Mouse (Mus musculus) kidney, postnatal 0 days (tissue): ENCODE measurements around the gene Whrn. TPM values are rescaled to one million over a fixed set of nuclear protein-coding genes. Genes with fewer than 3 reads are reported as not detected.
A peak's percentile ranks its signal among the peaks of the same experiment; 100 is the strongest.

ENCODE experiments used
- ATAC-seq: fragments of 200-750 bp; cut with Nextera tagmentation; replicated peaks from 2 replicates; pipeline ENCODE4 v1.8.0; 2017; ENCODE audit warnings: low read depth, moderate number of reproducible peaks, moderate TSS enrichment, moderate library complexity; ENCODE audit not compliant: low FRiP score
- DNase-seq: peaks from one replicate; pipeline ENCODE4 v3.0.0-alpha.2; 2016; ENCODE audit warnings: low spot score
- H3K27ac ChIP-seq: fragments of 300-500 bp; sonication (generic); 2 replicates; pipeline ENCODE4 v1.5.1; 2014; ENCODE audit warnings: mild to moderate bottlenecking
- H3K27me3 ChIP-seq: fragments of 300-500 bp; sonication (generic); 2 replicates; pipeline ENCODE4 v1.6.1; 2014; ENCODE audit warnings: low read length, mixed read lengths; ENCODE audit not compliant: insufficient read depth
- H3K36me3 ChIP-seq: fragments of 300-500 bp; sonication (generic); 2 replicates; pipeline ENCODE4 v1.6.1; 2014; ENCODE audit warnings: low read length, mixed read lengths; ENCODE audit not compliant: insufficient read depth
- H3K4me1 ChIP-seq: fragments of 300-500 bp; sonication (generic); replicated peaks from 2 replicates; pipeline ENCODE4 v1.6.1; 2014; ENCODE audit warnings: antibody characterized with exemption, low read length, mixed read lengths; ENCODE audit not compliant: insufficient read depth
- H3K4me2 ChIP-seq: fragments of 300-500 bp; sonication (generic); 2 replicates; pipeline ENCODE4 v1.6.1; 2014; ENCODE audit warnings: mild to moderate bottlenecking, low read length, moderate library complexity, mixed read lengths
- H3K4me3 ChIP-seq: fragments of 300-500 bp; sonication (generic); replicated peaks from 2 replicates; pipeline ENCODE4 v1.5.1; 2014; ENCODE audit warnings: low read depth, low read length
- H3K9ac ChIP-seq: fragments of 300-500 bp; sonication (generic); 2 replicates; pipeline ENCODE4 v1.6.1; 2014; ENCODE audit warnings: low read depth, low read length
- H3K9me3 ChIP-seq: fragments of 300-500 bp; sonication (generic); replicated peaks from 2 replicates; pipeline ENCODE4 v1.6.1; 2016; ENCODE audit warnings: low read length, inconsistent platforms, mixed read lengths
- CTCF ChIP-seq: IDR thresholded peaks from 2 replicates; pipeline ENCODE4 v1.5.1; 2016; ENCODE audit warnings: antibody characterized with exemption, low read depth, mild to moderate bottlenecking, moderate library complexity
- WGBS: fragments of 180-500 bp; shearing (Covaris S2); extraction: QIAGEN DNeasy Blood & Tissue Kit; methylation state at CpG from one replicate; pipeline ENCODE4 v1.1.7; 2014; 5-methylcytosine and 5-hydroxymethylcytosine counted together
- polyA plus RNA-seq: library from polyadenylated mRNA; unstranded; fragments of >200 nt; fragmentation: Nextera tagmentation; extraction: Ambion mirVana; gene quantifications from 2 replicates; pipeline ENCODE4 v1.2.1, GENCODE M21; 2015

The Whrn gene
- polyA plus RNA-seq, 1 experiment from 2014 or later = 3.4 TPM

DNA sequence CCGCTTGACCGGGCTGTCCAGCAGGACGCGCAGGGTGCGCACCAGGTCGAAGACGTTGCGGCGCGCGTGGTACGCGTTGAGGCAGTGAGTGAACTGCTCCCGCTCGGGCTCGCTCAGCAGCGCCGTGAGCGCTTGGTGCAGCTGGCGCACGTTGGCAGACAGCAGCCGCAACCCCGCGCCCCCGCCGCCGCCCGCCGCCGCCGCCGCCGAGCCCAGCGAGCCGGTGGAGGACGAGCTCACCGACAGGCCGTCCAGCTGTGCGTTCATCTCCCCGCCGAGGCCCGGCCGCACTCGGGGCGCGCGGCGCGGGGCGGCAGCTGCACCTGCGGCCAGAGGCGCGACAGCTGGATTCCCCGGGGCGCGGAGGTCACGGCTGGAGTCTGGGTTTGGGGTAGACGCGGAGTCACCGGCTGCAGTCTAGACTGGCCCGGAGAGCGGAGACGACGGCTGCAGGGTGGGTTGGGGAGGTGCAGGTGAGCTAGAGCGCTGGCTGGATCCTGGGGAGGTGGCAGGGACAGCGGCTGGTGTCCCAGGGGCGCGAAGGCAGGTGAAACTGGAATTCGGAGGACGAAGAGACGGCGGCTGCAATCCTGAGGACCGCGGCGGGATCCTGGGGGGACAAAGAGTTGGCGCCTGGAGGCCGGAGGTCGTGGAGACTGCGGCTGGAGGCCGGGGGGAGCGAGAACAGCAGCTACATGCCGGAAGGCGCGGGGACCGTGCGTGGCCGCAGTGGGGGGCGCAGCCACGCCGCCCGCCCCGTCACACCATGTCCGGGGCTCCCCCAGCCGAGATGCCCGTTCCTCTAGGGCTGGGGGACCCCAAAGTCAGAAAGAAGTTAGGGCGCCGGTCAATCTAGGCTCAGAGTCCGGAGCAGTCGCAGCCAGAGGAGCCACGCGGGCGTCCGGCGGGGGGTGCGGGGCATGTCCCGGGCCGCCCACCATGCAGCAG lies 550 bp downstream of the Whrn start:
- Histone ChIP-seq H3K27me3 (no peaks in the 10 kb centered on the region), H3K27ac (peak overlapping the region; percentile 40; the same call in 1 of the 2 replicates), H3K4me2 (peak overlapping the region; percentile 93), H3K4me1 (peaks cover 10% of the 10 kb centered on the region), H3K9me3 (no peaks in the 10 kb centered on the region), H3K9ac (peak overlapping the region; percentile 77), H3K4me3 (peak overlapping the region; percentile 79), H3K36me3 (no peaks in the 10 kb centered on the region)
- DNase-seq (peak; percentile 50), ATAC-seq (peak; percentile 47)
- TF ChIP-seq CTCF = 0 out of 2 replicates have a peak, but pooled peaks have one; percentile 1
- WGBS = under 1% methylated on average over 107 of the region's 107 CpGs

DNA sequence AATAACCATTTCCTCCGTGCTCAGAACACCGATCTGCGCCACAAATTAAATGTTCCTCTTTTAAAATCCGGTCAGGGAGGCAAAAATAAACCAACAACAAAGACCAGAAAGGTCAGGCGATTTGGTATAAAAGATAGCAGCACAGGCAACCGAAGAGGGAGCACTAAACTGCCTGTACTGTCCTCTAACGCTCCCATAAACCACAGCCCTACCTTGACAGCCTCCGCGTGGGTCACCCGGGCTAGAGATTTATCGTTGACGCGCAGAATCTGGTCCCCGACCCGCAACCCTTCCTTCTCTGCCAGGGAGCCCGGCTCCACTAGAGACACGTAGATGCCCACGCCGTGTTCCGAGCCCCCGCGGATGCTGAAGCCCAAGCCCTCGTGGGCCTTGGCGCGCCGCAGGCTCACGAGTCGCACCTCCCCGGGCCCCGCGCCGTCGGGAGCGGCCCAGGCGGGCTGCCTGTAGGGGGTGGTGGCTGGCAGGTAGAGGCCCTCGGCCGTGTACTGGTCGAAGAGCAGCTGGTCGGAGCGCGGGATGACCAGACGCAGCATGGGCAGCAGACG lies 1.3 kb downstream of the Whrn start:
- H3K27me3 ChIP-seq = no peaks in the 10 kb centered on the region
- peaks cover 10% of the 10 kb centered on the region for H3K4me1 ChIP-seq
- peak overlapping the region; percentile 79 for H3K4me3 ChIP-seq
- WGBS = 2% methylated on average over 43 of the region's 43 CpGs
- ATAC-seq = peak; percentile 59
- H3K36me3 ChIP-seq = no peaks in the 10 kb centered on the region
- H3K9me3 ChIP-seq = no peaks in the 10 kb centered on the region
- H3K27ac ChIP-seq = no peak overlapping the region
- peak overlapping the region; percentile 77 for H3K9ac ChIP-seq
- no peak for DNase-seq
- H3K4me2 ChIP-seq = peak overlapping the region; percentile 93
- peak; percentile 31; the same call in 1 of the 2 replicates for TF ChIP-seq CTCF

DNA sequence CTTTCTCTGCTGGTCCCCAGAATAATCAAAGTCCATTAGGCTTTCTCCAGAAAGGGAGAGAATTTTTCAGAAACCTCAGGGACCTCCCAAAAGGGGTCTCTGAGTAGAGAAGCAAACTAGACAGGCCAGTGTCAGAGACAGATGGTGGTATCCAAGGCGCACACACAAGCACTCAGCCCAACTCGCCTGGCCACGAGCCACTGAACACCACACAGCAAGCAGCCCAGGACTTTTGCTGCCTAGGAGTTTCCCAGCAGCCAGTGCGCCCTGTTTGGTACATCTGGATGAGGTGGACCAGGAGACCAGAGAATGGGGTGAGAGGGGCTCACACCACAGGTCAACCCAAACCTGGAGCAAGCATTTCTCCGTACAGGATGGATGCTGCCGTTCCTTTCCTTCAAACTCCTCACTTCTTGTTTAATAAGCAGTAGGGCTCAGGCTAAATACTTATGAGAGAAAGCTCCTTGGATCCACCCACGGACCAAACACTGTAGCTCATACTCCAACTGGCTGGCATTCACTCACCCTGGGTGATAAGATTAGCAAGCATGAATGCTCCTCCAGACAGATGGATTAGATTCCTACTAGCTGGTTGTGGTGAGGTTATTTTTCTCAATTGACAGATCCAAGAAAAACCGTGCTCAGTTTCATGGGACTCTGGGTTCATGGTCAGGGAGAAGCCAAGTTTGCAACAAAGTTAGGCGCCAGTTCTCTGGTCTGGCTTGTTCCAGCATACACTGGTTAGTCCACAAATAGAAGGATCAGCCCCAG lies 2.3 kb downstream of the Whrn start:
- peaks cover 10% of the 10 kb centered on the region for H3K4me1 ChIP-seq
- peak overlapping the region; percentile 93 for H3K4me2 ChIP-seq
- H3K27ac ChIP-seq = no peak overlapping the region
- WGBS = 48% methylated on average over 9 of the region's 9 CpGs
- no peak overlapping the region for H3K9ac ChIP-seq
- TF ChIP-seq CTCF = no peak
- no peaks in the 10 kb centered on the region for H3K36me3 ChIP-seq
- no peaks in the 10 kb centered on the region for H3K9me3 ChIP-seq
- DNase-seq (no peak), ATAC-seq (no peak)
- H3K4me3 ChIP-seq = no peak overlapping the region
- no peaks in the 10 kb centered on the region for H3K27me3 ChIP-seq

DNA sequence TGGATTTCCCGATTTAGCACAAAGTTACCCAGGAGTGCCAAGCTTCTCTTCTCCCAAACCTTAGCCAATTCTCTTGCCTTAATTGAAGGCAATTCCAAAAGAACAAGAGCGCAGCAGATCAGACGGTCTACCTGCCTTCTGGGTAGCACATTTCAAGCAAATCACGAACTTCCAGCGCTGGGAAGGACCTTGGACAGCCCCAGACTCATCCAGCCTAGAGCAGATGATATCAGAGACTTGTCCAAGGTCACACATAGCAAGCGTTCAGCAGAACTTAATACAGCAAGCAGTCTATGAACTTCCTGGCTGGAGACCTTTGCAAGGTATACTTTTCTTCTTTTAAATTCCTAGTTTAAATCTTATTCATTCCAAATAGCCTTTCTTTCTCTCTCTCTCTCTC lies 4.3 kb downstream of the Whrn start:
- no peak for ATAC-seq
- no peak overlapping the region for H3K4me3 ChIP-seq
- H3K9ac ChIP-seq = no peak overlapping the region
- no peaks in the 10 kb centered on the region for H3K27me3 ChIP-seq
- no peak for TF ChIP-seq CTCF
- H3K4me1 ChIP-seq = peaks cover 14% of the 10 kb centered on the region
- DNase-seq = no peak
- H3K27ac ChIP-seq = no peak overlapping the region
- H3K36me3 ChIP-seq = no peaks in the 10 kb centered on the region
- 73% methylated on average over 6 of the region's 6 CpGs for WGBS
- no peak overlapping the region for H3K4me2 ChIP-seq
- no peaks in the 10 kb centered on the region for H3K9me3 ChIP-seq

DNA sequence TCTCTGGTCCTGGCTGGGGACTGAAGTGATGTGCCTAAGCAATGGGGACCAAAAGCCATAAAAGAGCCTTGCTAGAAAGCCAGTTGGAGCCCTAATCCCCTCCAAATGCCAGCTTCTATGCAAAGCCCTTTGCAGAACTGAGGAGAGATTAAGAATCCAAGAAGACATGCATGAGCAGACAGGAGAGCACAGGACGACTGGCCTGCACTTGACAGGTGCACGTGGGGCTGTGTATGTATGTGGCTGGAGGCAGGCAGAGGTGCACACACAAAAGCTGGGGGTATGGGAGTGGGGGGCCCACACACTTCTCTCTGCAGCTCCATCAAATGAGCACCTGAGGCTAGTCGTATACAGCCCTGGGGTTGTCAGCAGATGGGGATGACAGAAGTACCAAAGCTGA lies 5.6 kb downstream of the Whrn start:
- H3K27ac ChIP-seq = no peak overlapping the region
- ATAC-seq = no peak
- no peak overlapping the region for H3K4me3 ChIP-seq
- H3K27me3 ChIP-seq = no peaks in the 10 kb centered on the region
- no peak for DNase-seq
- H3K36me3 ChIP-seq = no peaks in the 10 kb centered on the region
- WGBS = 53% methylated on average over 3 of the region's 3 CpGs
- H3K9ac ChIP-seq = no peak overlapping the region
- H3K4me1 ChIP-seq = peaks cover 14% of the 10 kb centered on the region
- TF ChIP-seq CTCF = no peak
- H3K4me2 ChIP-seq = no peak overlapping the region
- no peaks in the 10 kb centered on the region for H3K9me3 ChIP-seq

DNA sequence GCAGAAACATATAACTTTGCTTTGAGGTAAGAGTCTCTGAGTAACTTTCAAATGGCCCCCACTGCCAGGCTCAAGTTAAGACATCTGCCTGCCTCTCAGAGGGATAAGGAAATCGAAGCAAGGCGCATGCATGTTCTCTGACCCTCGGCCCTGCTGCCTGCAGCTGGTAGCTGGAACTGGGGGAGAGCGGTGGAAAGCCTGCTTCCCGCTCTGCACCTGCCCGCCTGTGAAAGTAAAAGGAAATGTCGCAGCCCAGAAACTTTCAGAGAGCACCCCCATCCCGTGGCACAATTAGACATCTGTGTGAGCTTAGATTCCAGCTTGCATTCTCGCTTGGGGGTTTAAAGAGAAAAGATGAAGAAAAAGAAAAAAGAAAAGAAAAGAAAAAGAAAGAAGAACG lies 6.1 kb downstream of the Whrn start:
- H3K9me3 ChIP-seq = no peaks in the 10 kb centered on the region
- WGBS = 69% methylated on average over 10 of the region's 10 CpGs
- H3K9ac ChIP-seq = no peak overlapping the region
- H3K27ac ChIP-seq = no peak overlapping the region
- ATAC-seq (no peak), DNase-seq (no peak)
- peaks cover 14% of the 10 kb centered on the region for H3K4me1 ChIP-seq
- no peaks in the 10 kb centered on the region for H3K36me3 ChIP-seq
- H3K4me3 ChIP-seq = no peak overlapping the region
- no peak for TF ChIP-seq CTCF
- no peak overlapping the region for H3K4me2 ChIP-seq
- no peaks in the 10 kb centered on the region for H3K27me3 ChIP-seq
